Mouse (Mus musculus) right cerebral cortex, postnatal 36 days (tissue): ENCODE measurements around the gene Antxr1.
A peak's percentile ranks its signal among the peaks of the same experiment; 100 is the strongest.
"Not testable (repeated sequence)": the region's sequence is repeated elsewhere in the genome, so short reads cannot be mapped to it uniquely, and the experiment has no call there.

ENCODE experiments used
- DNase-seq, 2 experiments: peaks; one replicate each; pipeline ENCODE4 v3.0.0; 2022; ENCODE audit warnings: low spot score in 2 of 2, mixed read lengths in 1 of 2

The Antxr1 gene

GRCm38 (mm10) chr6:87102421-87102911, 233.2 kb downstream of the Antxr1 start:
- no peak for DNase-seq

- no peak for DNase-seq
Measured at GRCm38 (mm10) chr6:87101955-87102353, 233.7 kb downstream of the Antxr1 start.

- peak; percentile 79 to 88 for DNase-seq
Measured at GRCm38 (mm10) chr6:87101281-87101954, 234.2 kb downstream of the Antxr1 start.

- no peak for DNase-seq
Measured at GRCm38 (mm10) chr6:87100297-87101020, 235.2 kb downstream of the Antxr1 start.

- no peak for DNase-seq
Measured at GRCm38 (mm10) chr6:87099671-87100296, 235.8 kb downstream of the Antxr1 start.

GRCm38 (mm10) chr6:87099261-87099660, 236.4 kb downstream of the Antxr1 start:
- DNase-seq: no peak

- not testable (repeated sequence) for DNase-seq
Measured at GRCm38 (mm10) chr6:87093631-87094030, 242.0 kb downstream of the Antxr1 start.

GRCm38 (mm10) chr6:87092476-87092875, 243.1 kb downstream of the Antxr1 start:
- no peak for DNase-seq

GRCm38 (mm10) chr6:87090877-87091276, 244.7 kb downstream of the Antxr1 start:
- DNase-seq: no peak

- DNase-seq: no peak
Measured at GRCm38 (mm10) chr6:87088356-87088755, 247.3 kb downstream of the Antxr1 start.

- DNase-seq: no peak
Measured at GRCm38 (mm10) chr6:87085026-87085425, 250.6 kb downstream of the Antxr1 start.
